Mouse (Mus musculus) hindbrain, postnatal 0 days (tissue): ENCODE measurements around the gene Fam189a2. TPM values are rescaled to one million over a fixed set of nuclear protein-coding genes. Genes with fewer than 3 reads are reported as not detected.

Source experiments
- ATAC-seq: fragments of 200-750 bp; cut with Nextera tagmentation; 2 replicates; pipeline ENCODE4 v1.8.0; 2017; ENCODE audit warnings: mild to moderate bottlenecking, moderate TSS enrichment, moderate library complexity
- DNase-seq: peaks from one replicate; pipeline ENCODE4 v3.0.0-alpha.2; 2015; ENCODE audit warnings: low spot score
- H3K27ac ChIP-seq: fragments of 300-500 bp; sonication (generic); 2 replicates; pipeline ENCODE4 v1.5.1; 2014; ENCODE audit warnings: mild to moderate bottlenecking
- H3K27me3 ChIP-seq: fragments of 300-500 bp; sonication (generic); 2 replicates; pipeline ENCODE4 v1.6.1; 2014; ENCODE audit warnings: low read length, mixed read lengths; ENCODE audit not compliant: insufficient read depth
- H3K36me3 ChIP-seq: fragments of 300-500 bp; sonication (generic); 2 replicates; pipeline ENCODE4 v1.6.1; 2014; ENCODE audit warnings: low read length, mixed read lengths; ENCODE audit not compliant: insufficient read depth
- H3K4me1 ChIP-seq: fragments of 300-500 bp; sonication (generic); 2 replicates; pipeline ENCODE4 v1.6.1; 2014; ENCODE audit warnings: antibody characterized with exemption, low read length, mixed read lengths; ENCODE audit not compliant: insufficient read depth
- H3K4me2 ChIP-seq: fragments of 300-500 bp; sonication (generic); 2 replicates; pipeline ENCODE4 v1.6.1; 2014; ENCODE audit warnings: low read depth, mild to moderate bottlenecking, low read length, moderate library complexity, mixed read lengths
- H3K4me3 ChIP-seq: fragments of 300-500 bp; sonication (generic); 2 replicates; pipeline ENCODE4 v1.5.1; 2014; ENCODE audit warnings: low read length
- H3K9ac ChIP-seq: fragments of 300-500 bp; sonication (generic); replicated peaks from 2 replicates; pipeline ENCODE4 v1.6.1; 2014; ENCODE audit warnings: mild to moderate bottlenecking, low read length, moderate library complexity, mixed read lengths
- H3K9me3 ChIP-seq: fragments of 300-500 bp; sonication (generic); 2 replicates; pipeline ENCODE4 v1.6.1; 2016; ENCODE audit warnings: low read length, mixed read lengths
- CTCF ChIP-seq: IDR thresholded peaks from 2 replicates; pipeline ENCODE4 v1.5.1; 2016; ENCODE audit warnings: antibody characterized with exemption, control low read depth, low read depth
- WGBS: fragments of 180-500 bp; shearing (Covaris S2); extraction: QIAGEN DNeasy Blood & Tissue Kit; methylation state at CpG from one replicate; pipeline ENCODE4 v1.1.7; 2014; 5-methylcytosine and 5-hydroxymethylcytosine counted together
- polyA plus RNA-seq: library from polyadenylated mRNA; unstranded; fragments of >200 nt; fragmentation: Nextera tagmentation; extraction: Ambion mirVana; gene quantifications from 2 replicates; pipeline ENCODE4 v1.2.1, GENCODE M21; 2015
- total RNA-seq: library from RNA; depleted of rRNA; stranded (reverse); fragments of >200 nt; gene quantifications from 2 replicates; pipeline ENCODE4 v1.2.3, GENCODE M21; 2014; rRNA removed

Fam189a2 gene
- 12.8 and 16.9 TPM in 2 replicates for total RNA-seq
- 2.7 and 2.9 TPM in 2 replicates for polyA plus RNA-seq

GRCm38 (mm10) chr19:24030871-24031556 lies at the start of gene Fam189a2:
Fam189a2 (minus strand) TSS chr19:24031019.
- Histone ChIP-seq H3K36me3 (no peaks in the 10 kb centered on the region), H3K4me2 (peak within 1 kb of the TSS; percentile 92), H3K9ac (peak within 1 kb of the TSS; percentile 68), H3K27me3 (no peaks in the 10 kb centered on the region; the same call in 1 of the 2 replicates), H3K9me3 (no peaks in the 10 kb centered on the region), H3K4me1 (no peaks in the 10 kb centered on the region), H3K27ac (peak within 1 kb of the TSS; percentile 69; the same call in 1 of the 2 replicates), H3K4me3 (peak within 1 kb of the TSS; percentile 79)
- TF ChIP-seq CTCF = no peak
- DNase-seq = peak; percentile 74
- 0% methylated on average over 47 of the region's 65 CpGs for WGBS
- ATAC-seq = peak; percentile 90

GRCm38 (mm10) chr19:24077658-24078057 lies 46.8 kb upstream of the Fam189a2 start:
- no peak for DNase-seq
- Histone ChIP-seq H3K27ac (no peak overlapping the region), H3K4me2 (no peak overlapping the region), H3K9me3 (no peaks in the 10 kb centered on the region), H3K9ac (no peak overlapping the region), H3K36me3 (no peaks in the 10 kb centered on the region), H3K27me3 (no peaks in the 10 kb centered on the region), H3K4me3 (no peak overlapping the region), H3K4me1 (no peaks in the 10 kb centered on the region)
- WGBS = 95% methylated on average over 3 of the region's 3 CpGs
- ATAC-seq = no peak
- TF ChIP-seq CTCF = no peak

- DNase-seq (no peak), ATAC-seq (no peak)
- H3K27ac ChIP-seq = no peak overlapping the region
- H3K9me3 ChIP-seq = no peaks in the 10 kb centered on the region
- 92% methylated on average over 7 of the region's 7 CpGs for WGBS
- H3K4me3 ChIP-seq = no peak overlapping the region
- TF ChIP-seq CTCF = no peak
- no peaks in the 10 kb centered on the region for H3K27me3 ChIP-seq
- no peaks in the 10 kb centered on the region for H3K36me3 ChIP-seq
- no peak overlapping the region for H3K4me2 ChIP-seq
- no peak overlapping the region for H3K9ac ChIP-seq
- no peaks in the 10 kb centered on the region for H3K4me1 ChIP-seq
Observed at GRCm38 (mm10) chr19:24076536-24076935, 45.7 kb upstream of the Fam189a2 start.

- Histone ChIP-seq H3K4me2 (no peak overlapping the region), H3K36me3 (no peaks in the 10 kb centered on the region), H3K9me3 (no peaks in the 10 kb centered on the region), H3K27ac (no peak overlapping the region), H3K27me3 (no peaks in the 10 kb centered on the region), H3K9ac (no peak overlapping the region), H3K4me1 (no peaks in the 10 kb centered on the region), H3K4me3 (no peak overlapping the region)
- WGBS = 83% methylated on average over 8 of the region's 8 CpGs
- DNase-seq = no peak
- no peak for TF ChIP-seq CTCF
- ATAC-seq = no peak
Observed at GRCm38 (mm10) chr19:24075927-24076326, 45.1 kb upstream of the Fam189a2 start.

- no peak for TF ChIP-seq CTCF
Observed at GRCm38 (mm10) chr19:24073155-24073554, 42.3 kb upstream of the Fam189a2 start.

GRCm38 (mm10) chr19:24064348-24064895 lies 33.6 kb upstream of the Fam189a2 start:
- Histone ChIP-seq H3K27me3 (no peaks in the 10 kb centered on the region), H3K4me2 (no peak overlapping the region), H3K4me3 (no peak overlapping the region), H3K4me1 (no peaks in the 10 kb centered on the region), H3K9ac (no peak overlapping the region), H3K36me3 (no peaks in the 10 kb centered on the region), H3K9me3 (no peaks in the 10 kb centered on the region), H3K27ac (no peak overlapping the region)
- no peak for TF ChIP-seq CTCF
- ATAC-seq (no peak), DNase-seq (no peak)
- 57% methylated on average over 12 of the region's 12 CpGs for WGBS

More at GRCm38 (mm10) chr19:24073155-24073554, 42.3 kb upstream of the Fam189a2 start:
- no peak overlapping the region for H3K4me3 ChIP-seq
- H3K9ac ChIP-seq = no peak overlapping the region
- H3K4me2 ChIP-seq = no peak overlapping the region
- H3K36me3 ChIP-seq = no peaks in the 10 kb centered on the region
- H3K4me1 ChIP-seq = no peaks in the 10 kb centered on the region
- H3K27me3 ChIP-seq = no peaks in the 10 kb centered on the region
- 52% methylated on average over 4 of the region's 4 CpGs for WGBS
- H3K9me3 ChIP-seq = no peaks in the 10 kb centered on the region
- DNase-seq (no peak), ATAC-seq (no peak)
- no peak overlapping the region for H3K27ac ChIP-seq

GRCm38 (mm10) chr19:24063585-24063984 lies 32.8 kb upstream of the Fam189a2 start:
- no peak overlapping the region for H3K27ac ChIP-seq
- no peak for TF ChIP-seq CTCF
- no peak overlapping the region for H3K9ac ChIP-seq
- ATAC-seq (no peak), DNase-seq (no peak)
- H3K4me1 ChIP-seq = no peaks in the 10 kb centered on the region
- H3K4me2 ChIP-seq = no peak overlapping the region
- WGBS = 87% methylated on average over 4 of the region's 4 CpGs
- H3K9me3 ChIP-seq = no peaks in the 10 kb centered on the region
- H3K27me3 ChIP-seq = no peaks in the 10 kb centered on the region
- H3K4me3 ChIP-seq = no peak overlapping the region
- H3K36me3 ChIP-seq = no peaks in the 10 kb centered on the region
